Mouse (Mus musculus): Measurements from ENCODE around the gene Slc13a3. TPM values are rescaled to one million over a fixed set of nuclear protein-coding genes. Genes with fewer than 3 reads are reported as not detected.

Gene Slc13a3
- polyA plus RNA-seq, 1 experiment from 2014 or later = 0.23 TPM

DNA sequence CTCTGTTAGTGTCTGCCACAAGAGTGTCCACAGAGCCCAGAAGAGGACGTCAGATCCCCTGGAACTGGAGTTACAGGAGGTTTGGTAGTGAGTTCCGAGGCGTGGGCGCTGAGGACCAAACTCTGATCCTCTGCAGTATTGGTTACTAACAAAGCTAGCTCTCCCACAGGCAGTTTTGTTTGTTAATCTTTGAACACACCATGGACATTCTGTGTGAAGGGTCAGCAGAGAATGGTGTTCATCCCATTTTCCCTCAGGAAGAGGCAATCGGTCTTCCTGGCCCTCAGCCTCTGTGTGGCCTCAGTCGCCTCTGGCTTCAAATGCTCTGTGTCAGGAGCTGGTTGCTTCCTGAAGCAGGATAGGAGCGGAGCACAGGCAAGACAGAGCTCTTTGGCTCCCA is 2.4 kb upstream of the Slc13a3 start:
- no peaks in the 10 kb centered on the region for H3K9me3 ChIP-seq
- peaks cover 5% of the 10 kb centered on the region for H3K4me1 ChIP-seq
- H3K36me3 ChIP-seq = no peaks in the 10 kb centered on the region
- H3K27ac ChIP-seq (replicated peaks) = no peak overlapping the region
- no peak overlapping the region for H3K9ac ChIP-seq
- H3K4me3 ChIP-seq = no peak overlapping the region
- peaks cover 55% of the 10 kb centered on the region for H3K27me3 ChIP-seq (replicated peaks)
- WGBS = 73% methylated on average over 7 of the region's 7 CpGs
- no peak overlapping the region for H3K4me2 ChIP-seq
- ATAC-seq (ENCODE audit: extremely low read depth, insufficient number of reproducible peaks, low FRiP score, low TSS enrichment) = no peak

DNA sequence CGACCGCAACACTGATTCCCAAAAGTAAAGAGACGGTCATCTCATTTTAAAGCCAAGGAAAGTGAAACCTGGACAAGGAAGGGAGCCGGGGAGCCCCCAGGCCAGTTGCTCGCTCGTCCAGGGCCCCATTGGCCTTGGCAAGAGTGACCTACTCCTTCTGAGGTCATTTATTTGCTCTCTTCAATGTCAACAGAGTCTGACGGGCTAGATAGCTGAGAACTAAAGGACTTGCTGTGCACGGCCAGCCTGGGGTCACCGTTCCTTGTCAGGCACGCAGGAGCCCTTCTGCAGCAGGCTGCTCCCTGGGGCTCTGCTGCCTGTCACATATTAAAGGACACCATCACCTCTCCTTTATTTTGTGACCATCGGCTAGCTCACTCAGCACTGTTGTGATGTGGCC is 1.1 kb downstream of the Slc13a3 start:
- Histone ChIP-seq H3K9me3 (no peaks in the 10 kb centered on the region), H3K36me3 (no peaks in the 10 kb centered on the region), H3K27me3 (replicated peaks) (peaks cover 67% of the 10 kb centered on the region), H3K4me2 (no peak overlapping the region), H3K27ac (replicated peaks) (no peak overlapping the region), H3K4me1 (peaks cover 14% of the 10 kb centered on the region), H3K4me3 (no peak overlapping the region), H3K9ac (no peak overlapping the region)
- WGBS = 67% methylated on average over 11 of the region's 11 CpGs
- ATAC-seq (ENCODE audit: extremely low read depth, insufficient number of reproducible peaks, low FRiP score, low TSS enrichment) = no peak

DNA sequence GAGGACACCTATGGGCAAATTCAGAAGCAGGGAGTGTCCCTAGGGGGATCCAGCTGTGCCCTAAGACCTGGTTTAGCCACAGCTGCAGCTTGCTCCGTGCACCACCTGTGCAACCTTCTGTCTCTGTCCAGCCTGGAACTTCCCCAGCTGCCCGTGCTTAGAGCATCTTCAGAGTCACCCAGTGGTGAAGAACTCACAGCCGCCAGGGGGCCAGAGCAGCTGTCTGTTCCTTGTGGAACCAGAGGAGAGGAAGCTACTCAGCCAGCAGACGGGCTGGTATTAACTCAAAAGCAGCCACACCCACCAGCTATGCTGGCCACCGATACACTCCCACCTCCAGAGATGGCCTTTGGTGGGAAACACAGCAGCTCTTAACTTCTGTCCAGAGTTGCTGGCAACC is 2.9 kb downstream of the Slc13a3 start:
- no peak overlapping the region for H3K9ac ChIP-seq
- peaks cover 14% of the 10 kb centered on the region for H3K4me1 ChIP-seq
- no peaks in the 10 kb centered on the region for H3K36me3 ChIP-seq
- no peaks in the 10 kb centered on the region for H3K9me3 ChIP-seq
- ATAC-seq (ENCODE audit: extremely low read depth, insufficient number of reproducible peaks, low FRiP score, low TSS enrichment) = no peak
- H3K4me3 ChIP-seq = no peak overlapping the region
- 35% methylated on average over 5 of the region's 5 CpGs for WGBS
- peaks cover 70% of the 10 kb centered on the region for H3K27me3 ChIP-seq (replicated peaks)
- no peak overlapping the region for H3K4me2 ChIP-seq
- no peak overlapping the region for H3K27ac ChIP-seq (replicated peaks)

DNA sequence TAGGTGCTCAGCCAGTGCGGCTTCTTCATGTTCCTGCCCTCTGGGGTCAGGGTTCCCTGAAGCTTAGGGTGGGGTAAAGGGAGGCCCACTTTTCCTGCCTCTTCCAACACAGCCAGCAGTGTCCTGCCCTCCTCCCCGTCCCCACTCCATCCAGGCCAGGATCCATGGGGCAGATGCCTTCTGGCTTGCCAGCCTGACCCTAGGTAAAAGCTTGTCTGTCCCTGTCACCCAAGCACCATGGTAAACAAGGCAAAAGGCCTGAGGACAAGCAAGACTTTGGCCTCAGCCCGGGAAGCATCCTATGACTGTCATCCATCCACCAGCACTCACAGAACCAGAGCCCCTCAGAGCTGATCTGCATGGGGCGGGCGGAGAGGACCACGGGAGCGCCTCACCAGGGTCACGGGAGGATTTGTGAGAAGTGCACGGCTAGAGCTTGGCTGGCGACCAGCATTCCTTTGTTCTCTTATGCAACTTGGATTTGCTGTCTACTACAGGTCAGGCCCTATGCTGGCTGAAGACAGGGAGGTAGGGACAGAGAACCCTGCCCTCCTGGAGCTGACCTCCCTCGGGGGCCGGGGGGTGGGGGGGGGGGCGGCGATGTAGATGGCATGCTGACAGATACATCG is 5.1 kb downstream of the Slc13a3 start:
- Histone ChIP-seq H3K4me3 (no peak overlapping the region), H3K27ac (replicated peaks) (no peak overlapping the region), H3K36me3 (no peaks in the 10 kb centered on the region), H3K27me3 (replicated peaks) (peaks cover 56% of the 10 kb centered on the region), H3K9me3 (no peaks in the 10 kb centered on the region), H3K4me2 (no peak overlapping the region), H3K9ac (no peak overlapping the region), H3K4me1 (peaks cover 11% of the 10 kb centered on the region)
- no peak for ATAC-seq (ENCODE audit: extremely low read depth, insufficient number of reproducible peaks, low FRiP score, low TSS enrichment)
- WGBS = 47% methylated on average over 13 of the region's 15 CpGs

DNA sequence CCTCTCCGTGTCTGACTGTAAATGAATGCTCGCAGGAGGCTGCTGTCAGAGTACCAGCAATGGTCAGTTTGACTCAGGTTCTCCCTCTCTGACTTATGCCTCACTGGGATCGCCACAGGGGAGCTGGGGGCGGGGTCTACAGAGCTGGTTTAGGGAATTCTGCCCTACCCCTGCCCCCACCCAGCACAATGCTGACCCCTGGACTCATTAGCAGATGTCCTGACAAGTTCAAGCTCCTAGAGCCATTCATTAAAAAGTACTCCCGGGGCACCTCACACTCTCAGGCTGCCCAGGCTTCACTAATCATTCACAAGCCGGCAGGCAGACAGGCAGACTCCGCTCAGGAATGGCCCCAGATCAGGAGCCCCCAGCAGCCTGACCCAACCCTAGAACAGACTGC is 13.4 kb downstream of the Slc13a3 start:
- Histone ChIP-seq H3K4me3 (no peak overlapping the region), H3K27me3 (replicated peaks) (peaks cover 37% of the 10 kb centered on the region), H3K4me1 (no peaks in the 10 kb centered on the region), H3K27ac (replicated peaks) (no peak overlapping the region), H3K36me3 (no peaks in the 10 kb centered on the region), H3K9me3 (no peaks in the 10 kb centered on the region), H3K9ac (no peak overlapping the region), H3K4me2 (no peak overlapping the region)
- 22% methylated on average over 7 of the region's 7 CpGs for WGBS
- no peak for ATAC-seq (ENCODE audit: extremely low read depth, insufficient number of reproducible peaks, low FRiP score, low TSS enrichment)

DNA sequence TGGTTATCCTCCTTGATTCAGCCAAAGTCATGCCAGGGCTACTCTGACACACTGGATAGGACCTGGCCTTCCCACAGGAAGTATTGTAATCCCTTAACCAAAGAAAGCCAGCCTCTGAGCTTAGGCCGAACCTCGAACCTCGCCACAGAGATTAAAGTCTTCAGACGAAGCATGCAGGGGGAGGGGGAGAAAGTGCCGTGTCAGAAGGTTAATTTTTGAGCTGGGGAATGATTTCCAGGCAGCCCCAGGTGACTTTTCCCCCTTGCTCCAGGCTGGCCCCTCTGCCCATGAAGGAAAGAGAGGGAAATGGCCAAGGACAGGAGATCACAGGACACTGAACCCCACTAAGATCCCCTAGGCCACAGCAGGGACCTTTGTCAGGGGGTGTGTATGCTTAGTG is 14.8 kb downstream of the Slc13a3 start:
- Histone ChIP-seq H3K36me3 (no peaks in the 10 kb centered on the region), H3K4me1 (no peaks in the 10 kb centered on the region), H3K4me2 (no peak overlapping the region), H3K9me3 (no peaks in the 10 kb centered on the region), H3K9ac (no peak overlapping the region), H3K27me3 (replicated peaks) (peaks cover 30% of the 10 kb centered on the region), H3K4me3 (no peak overlapping the region), H3K27ac (replicated peaks) (no peak overlapping the region)
- WGBS = 52% methylated on average over 5 of the region's 5 CpGs
- ATAC-seq (ENCODE audit: extremely low read depth, insufficient number of reproducible peaks, low FRiP score, low TSS enrichment) = no peak

DNA sequence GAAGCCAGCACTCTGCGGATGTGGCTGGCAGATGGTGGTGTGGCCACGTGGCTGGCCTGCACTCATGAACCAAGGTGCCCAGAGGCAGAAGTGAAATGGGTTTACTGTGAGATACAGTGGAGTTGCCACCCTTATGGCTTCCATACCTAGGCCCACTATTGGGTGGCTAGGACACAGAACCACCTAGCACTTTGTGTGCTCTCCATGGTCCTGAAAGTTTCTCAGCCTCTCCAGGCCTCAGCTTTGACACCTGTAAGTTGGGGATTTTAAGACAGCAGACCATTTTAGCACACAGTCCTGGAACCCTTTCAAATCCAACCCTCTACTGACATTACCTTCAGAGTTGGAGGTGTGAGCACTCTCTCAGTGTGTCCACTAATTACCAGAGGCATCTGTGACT is 16.3 kb downstream of the Slc13a3 start:
- peaks cover 25% of the 10 kb centered on the region; the same call in 1 of the 2 replicates for H3K27me3 ChIP-seq (replicated peaks)
- H3K4me1 ChIP-seq = no peaks in the 10 kb centered on the region
- H3K4me2 ChIP-seq = no peak overlapping the region
- 62% methylated on average over 2 of the region's 2 CpGs for WGBS
- no peaks in the 10 kb centered on the region for H3K36me3 ChIP-seq
- H3K9me3 ChIP-seq = no peaks in the 10 kb centered on the region
- no peak overlapping the region for H3K4me3 ChIP-seq
- H3K27ac ChIP-seq (replicated peaks) = no peak overlapping the region
- H3K9ac ChIP-seq = no peak overlapping the region
- ATAC-seq (ENCODE audit: extremely low read depth, insufficient number of reproducible peaks, low FRiP score, low TSS enrichment) = no peak

DNA sequence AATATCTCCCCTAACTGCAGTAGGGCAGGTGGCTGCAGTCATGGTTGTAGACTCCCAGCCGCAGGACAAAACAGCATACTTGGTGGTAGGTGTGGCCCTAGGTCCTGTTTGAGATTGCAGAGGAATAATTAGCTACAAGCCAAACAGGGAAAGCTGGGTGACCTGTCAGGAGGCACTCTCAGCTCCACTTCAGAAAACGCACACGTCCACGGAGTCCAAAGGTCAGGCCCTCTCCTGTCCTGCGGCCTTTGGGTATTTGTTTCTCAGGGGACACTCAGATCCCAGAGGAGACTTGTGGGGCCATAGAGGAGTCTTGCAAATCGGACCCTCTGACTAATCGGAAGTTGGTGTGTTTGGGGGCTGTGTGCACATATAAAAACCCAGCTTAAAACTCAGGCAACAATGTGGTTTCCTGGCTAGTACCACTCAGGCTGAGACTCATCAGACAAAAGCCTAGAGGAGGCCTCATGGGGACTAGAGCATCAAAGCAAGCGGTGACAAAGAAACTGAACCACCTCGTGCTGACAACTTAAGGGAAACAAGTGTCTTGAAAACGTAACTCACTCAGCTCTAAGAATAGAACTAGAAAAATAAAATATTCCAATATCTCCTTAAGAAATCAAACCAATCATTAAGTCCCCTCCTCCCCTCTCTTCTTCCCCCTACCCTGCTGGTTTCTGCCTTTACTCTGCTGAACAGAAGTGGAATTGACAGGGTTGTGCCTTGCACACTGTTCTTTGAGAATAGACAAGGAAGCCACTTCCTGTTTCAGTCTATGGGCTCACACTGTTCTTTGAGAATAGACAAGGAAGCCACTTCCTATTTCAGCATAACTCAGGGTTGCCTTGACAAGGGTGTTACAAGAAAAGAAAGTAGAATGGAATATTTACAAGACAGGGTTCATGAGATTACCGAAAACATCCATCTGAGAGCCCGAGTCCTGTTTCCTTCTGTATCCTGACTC is 20.0 kb downstream of the Slc13a3 start:
- ATAC-seq (ENCODE audit: extremely low read depth, insufficient number of reproducible peaks, low FRiP score, low TSS enrichment) = no peak

DNA sequence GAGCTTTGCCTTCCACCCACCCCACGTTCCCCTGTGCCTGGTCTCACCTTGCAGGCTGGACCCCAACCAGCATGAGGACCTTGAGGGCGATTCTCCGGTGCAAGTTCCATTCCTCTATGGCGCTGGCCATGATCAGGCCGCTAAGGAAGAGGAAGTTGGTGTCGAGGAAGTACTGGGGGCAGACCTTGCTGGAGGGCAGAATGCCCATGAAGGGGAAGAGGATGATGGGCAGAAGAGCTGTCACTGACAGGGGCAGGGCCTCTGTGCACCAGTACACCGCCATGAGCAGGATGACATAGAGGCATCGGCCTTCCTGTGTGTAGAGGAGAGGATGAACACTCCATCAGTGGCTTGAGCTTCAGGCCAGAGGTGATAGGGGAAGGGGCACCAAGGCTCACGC is 24.6 kb downstream of the Slc13a3 start:
- Histone ChIP-seq H3K36me3 (no peaks in the 10 kb centered on the region), H3K4me1 (no peaks in the 10 kb centered on the region), H3K4me3 (no peak overlapping the region), H3K27me3 (replicated peaks) (peaks cover 17% of the 10 kb centered on the region; the same call in 1 of the 2 replicates), H3K27ac (replicated peaks) (no peak overlapping the region), H3K4me2 (no peak overlapping the region), H3K9ac (no peak overlapping the region), H3K9me3 (no peaks in the 10 kb centered on the region)
- ATAC-seq (ENCODE audit: extremely low read depth, insufficient number of reproducible peaks, low FRiP score, low TSS enrichment) = no peak
- WGBS = 76% methylated on average over 9 of the region's 9 CpGs

More for the DNA sequence above, 20.0 kb downstream of the Slc13a3 start:
- H3K9me3 ChIP-seq = no peaks in the 10 kb centered on the region
- H3K4me1 ChIP-seq = no peaks in the 10 kb centered on the region
- no peak overlapping the region for H3K4me3 ChIP-seq
- WGBS = 69% methylated on average over 12 of the region's 12 CpGs
- H3K27me3 ChIP-seq (replicated peaks) = peaks cover 11% of the 10 kb centered on the region; the same call in 1 of the 2 replicates
- H3K9ac ChIP-seq = no peak overlapping the region
- H3K27ac ChIP-seq (replicated peaks) = no peak overlapping the region
- H3K36me3 ChIP-seq = no peaks in the 10 kb centered on the region
- no peak overlapping the region for H3K4me2 ChIP-seq

DNA sequence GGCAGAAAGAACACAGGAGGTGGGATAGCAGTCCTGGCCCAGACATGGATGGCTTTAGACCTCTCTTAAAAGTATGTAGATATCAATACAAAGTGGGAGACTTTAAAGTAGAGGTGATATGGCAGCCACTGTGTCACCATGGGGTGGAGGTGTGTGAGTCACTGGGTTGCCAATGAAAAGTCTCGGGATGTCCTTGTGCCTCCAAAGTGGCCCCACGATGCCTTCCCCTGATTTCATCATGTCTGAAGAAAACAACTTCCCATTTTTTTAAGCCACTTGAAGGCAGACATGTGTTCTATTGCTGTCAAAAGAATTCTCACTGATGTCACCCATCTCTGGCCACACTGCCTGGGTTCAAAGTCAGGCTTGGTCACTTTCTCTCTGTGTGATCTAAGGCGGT is 28.2 kb downstream of the Slc13a3 start:
- Histone ChIP-seq H3K9ac (no peak overlapping the region), H3K4me2 (no peak overlapping the region), H3K9me3 (no peaks in the 10 kb centered on the region), H3K4me3 (no peak overlapping the region), H3K27ac (replicated peaks) (no peak overlapping the region), H3K27me3 (replicated peaks) (peaks cover 15% of the 10 kb centered on the region; the same call in 1 of the 2 replicates), H3K36me3 (no peaks in the 10 kb centered on the region), H3K4me1 (no peaks in the 10 kb centered on the region)
- ATAC-seq (ENCODE audit: extremely low read depth, insufficient number of reproducible peaks, low FRiP score, low TSS enrichment) = no peak
- WGBS = 71% methylated on average over 3 of the region's 3 CpGs

DNA sequence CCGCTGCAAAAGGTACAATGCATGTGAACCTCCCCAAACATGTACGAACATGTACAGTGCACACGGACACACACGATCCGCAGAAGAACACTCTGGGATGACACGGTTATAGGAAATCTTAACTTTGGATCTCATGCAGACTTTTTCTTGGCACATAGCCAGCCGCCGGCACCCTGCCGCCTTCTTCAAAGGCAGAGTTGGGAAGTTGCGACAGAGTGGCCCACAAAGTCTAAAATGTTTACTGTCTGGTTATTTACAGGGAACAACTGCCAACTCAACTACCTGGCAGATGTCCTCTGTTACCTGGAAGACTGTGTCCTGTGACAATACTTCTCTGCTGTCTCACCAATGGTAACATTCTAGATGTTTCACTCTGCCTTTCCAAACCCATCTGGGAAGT is 30.0 kb downstream of the Slc13a3 start:
- 73% methylated on average over 10 of the region's 10 CpGs for WGBS
- no peaks in the 10 kb centered on the region for H3K4me1 ChIP-seq
- ATAC-seq (ENCODE audit: extremely low read depth, insufficient number of reproducible peaks, low FRiP score, low TSS enrichment) = no peak

More for the DNA sequence above, 30.0 kb downstream of the Slc13a3 start:
- Histone ChIP-seq H3K27me3 (replicated peaks) (0 out of 2 replicates have a peak, but pooled peaks cover 12% of the 10 kb centered on the region), H3K36me3 (no peaks in the 10 kb centered on the region), H3K4me2 (no peak overlapping the region), H3K9ac (no peak overlapping the region), H3K9me3 (no peaks in the 10 kb centered on the region), H3K4me3 (no peak overlapping the region), H3K27ac (replicated peaks) (no peak overlapping the region)
